Mouse (Mus musculus) adrenal gland, adult 8-10 months (tissue): ENCODE measurements around the gene Nptx1. TPM values are rescaled to one million over a fixed set of nuclear protein-coding genes. Genes with fewer than 3 reads are reported as not detected.

Experiments
- DNase-seq: peaks from one replicate; pipeline ENCODE4 v3.0.0; 2022
- total RNA-seq, 4 experiments: library from RNA; stranded (reverse); gene quantifications; 2 replicates each; pipeline ENCODE4 v1.2.4; 2022

Gene Nptx1
- total RNA-seq, 4 experiments from 2014 or later, result 2.4 to 8.5 (median 5.4) TPM

DNA sequence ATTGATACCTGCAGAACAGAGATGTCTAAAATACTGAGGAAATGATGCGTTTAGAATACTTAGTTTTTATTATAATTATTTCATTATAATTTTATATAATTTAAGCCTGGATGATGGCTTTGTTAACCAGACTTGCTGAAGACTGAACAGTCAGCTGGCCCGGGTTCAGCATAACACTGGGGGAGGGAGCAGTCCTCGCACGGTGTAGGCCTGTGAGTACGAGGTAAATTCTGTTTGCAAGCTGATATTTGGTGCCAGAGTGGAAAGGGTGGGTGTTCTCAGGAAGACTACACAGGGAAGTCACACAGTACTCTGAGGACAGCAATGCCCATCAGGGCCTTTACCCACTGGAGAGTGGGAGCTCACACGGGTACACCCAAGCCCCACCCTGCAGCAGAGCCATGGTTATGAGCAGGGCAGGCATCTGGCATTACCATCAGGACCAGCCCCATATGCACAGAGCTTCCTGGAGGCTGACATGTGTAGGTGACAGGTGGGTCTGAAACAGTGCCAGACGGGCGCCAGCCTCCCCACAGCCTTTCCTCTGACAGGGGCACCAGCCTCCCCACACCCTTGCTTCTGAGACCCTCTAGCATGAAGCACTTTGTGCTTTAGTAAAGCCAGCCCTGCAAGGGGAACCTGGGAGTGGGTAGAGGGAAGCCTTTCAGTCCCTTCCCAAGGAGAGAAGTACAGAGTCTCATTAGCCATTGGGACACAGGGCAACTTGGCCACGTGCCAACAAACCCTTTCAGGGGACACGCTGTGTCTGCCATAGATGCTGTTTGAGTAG lies 3.2 kb upstream of the Nptx1 start:
- no peak for DNase-seq

DNA sequence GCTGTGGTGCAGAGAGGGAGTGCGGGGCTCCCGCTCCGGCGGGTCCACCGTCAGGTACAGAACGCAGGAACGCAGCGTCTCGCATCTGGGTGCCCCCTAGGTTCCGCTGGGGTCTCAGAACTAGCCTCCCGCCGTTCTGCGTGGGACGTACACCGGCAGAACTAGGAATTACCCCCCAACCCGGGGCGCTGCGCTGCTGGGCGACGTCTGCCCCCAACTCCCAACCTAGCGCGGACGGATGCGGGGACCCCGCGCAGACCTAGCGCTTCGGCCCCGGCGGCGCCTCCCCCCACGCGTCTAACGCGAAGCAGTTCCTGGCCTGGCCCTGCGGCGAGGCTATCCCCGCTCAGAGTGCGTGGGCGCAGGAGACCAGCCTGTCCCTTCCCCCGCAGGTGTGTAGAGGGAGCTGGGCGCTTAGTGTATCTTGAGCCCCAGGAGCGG lies 1.8 kb upstream of the Nptx1 start:
- no peak for DNase-seq

DNA sequence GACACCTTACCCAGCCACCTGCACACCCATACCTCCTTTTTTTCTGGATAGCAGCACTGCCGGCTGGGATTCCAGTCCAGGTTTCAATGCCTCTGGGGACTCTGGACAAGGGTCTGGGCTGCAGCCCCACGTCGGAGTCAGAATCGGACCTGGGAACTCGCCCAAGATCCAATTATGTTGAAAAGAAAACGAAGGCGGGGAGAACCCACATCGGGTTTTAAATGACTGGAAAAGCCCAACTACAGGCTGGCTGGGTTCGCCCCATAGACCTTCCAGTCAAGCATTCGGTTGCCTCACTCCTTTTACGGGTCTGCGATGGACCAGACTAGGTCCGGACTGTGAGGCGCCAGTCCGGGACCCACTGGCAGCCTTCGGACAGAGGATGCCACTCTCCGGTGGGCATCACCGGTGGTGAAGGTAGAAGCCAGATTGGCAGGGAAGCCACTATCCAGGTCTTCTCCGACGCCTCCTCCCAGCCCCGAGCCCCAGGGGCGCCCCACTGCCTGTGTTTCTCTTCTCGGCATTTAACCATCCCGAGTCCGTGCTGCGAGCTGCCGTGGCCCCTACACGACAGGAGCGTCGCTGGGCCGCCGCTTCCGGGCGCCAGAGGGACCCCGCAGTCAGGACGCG lies 1.3 kb upstream of the Nptx1 start:
- no peak for DNase-seq

- no peak for DNase-seq
Measured at GRCm38 (mm10) chr11:119547951-119548591, 518 bp upstream of the Nptx1 start.

GRCm38 (mm10) chr11:119546496-119547182 lies 914 bp downstream of the Nptx1 start:
- no peak for DNase-seq

- DNase-seq, result no peak
Measured at GRCm38 (mm10) chr11:119545741-119546495, 1.6 kb downstream of the Nptx1 start.

DNA sequence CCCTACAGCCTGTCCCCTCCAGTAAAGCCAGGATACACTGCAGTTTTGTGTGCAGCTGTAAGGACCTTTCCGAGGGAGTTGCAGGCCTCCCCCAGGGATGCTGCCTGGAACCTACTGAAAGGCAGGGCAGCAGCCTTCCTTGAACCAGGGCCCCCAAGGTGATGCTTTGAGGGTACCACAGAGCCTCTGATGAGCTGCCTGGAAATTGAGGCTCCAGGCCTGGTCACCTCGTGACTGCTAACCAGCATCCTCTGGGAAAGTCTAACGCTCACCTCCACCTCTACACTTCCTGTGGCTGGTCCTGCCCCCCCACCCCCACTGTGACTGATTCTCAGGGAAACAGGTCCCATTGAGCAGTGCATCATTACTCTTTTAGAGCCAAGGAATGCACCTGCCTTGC lies 2.3 kb downstream of the Nptx1 start:
- DNase-seq, result no peak

- no peak for DNase-seq
Measured at GRCm38 (mm10) chr11:119544518-119545105, 2.9 kb downstream of the Nptx1 start.

GRCm38 (mm10) chr11:119543816-119544517 lies 3.6 kb downstream of the Nptx1 start:
- no peak for DNase-seq

DNA sequence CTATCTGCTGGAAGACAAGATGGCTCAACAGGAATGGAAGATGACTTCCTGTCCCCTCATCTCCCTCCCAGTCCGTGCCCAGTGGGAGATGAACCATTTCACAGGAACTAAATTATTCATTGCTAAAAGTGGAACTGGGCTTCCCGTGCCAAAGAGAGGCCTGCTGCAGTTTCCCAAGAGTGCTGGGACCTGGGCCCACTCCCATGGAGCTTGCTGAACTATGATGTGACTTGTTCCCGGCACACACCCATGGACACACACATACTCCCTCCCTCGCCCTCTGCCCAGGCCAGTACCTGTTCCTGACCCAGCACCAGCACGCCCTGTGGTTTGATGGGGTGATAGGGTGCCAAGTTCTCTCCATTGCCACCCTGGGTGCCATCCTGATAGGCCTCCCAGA lies 4.7 kb downstream of the Nptx1 start:
- no peak for DNase-seq

DNA sequence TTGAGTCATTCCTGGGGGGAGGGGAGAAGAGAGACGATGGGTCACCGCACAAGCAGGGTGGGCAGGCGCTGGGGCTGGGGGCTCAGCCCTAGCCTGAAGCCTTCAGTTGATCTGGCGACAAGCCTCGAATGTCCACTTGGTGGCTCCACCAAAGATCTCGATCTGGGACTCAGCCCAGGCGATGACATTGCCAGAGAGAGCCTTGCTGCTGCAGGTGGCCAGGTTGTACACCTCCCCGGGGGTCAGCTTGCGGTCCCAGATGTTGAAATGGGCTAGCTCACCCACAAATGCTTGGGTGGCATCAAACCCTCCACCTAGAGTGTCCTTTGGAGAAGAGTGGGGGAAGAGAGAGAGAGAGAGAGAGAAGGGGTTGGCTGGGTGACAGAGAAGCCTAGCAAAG lies 5.2 kb downstream of the Nptx1 start:
- no peak for DNase-seq

- no peak for DNase-seq
Measured at GRCm38 (mm10) chr11:119541082-119541481, 6.5 kb downstream of the Nptx1 start.

GRCm38 (mm10) chr11:119540560-119540959 lies 7.0 kb downstream of the Nptx1 start:
- no peak for DNase-seq

- DNase-seq, result no peak
Measured at GRCm38 (mm10) chr11:119539944-119540343, 7.6 kb downstream of the Nptx1 start.

DNA sequence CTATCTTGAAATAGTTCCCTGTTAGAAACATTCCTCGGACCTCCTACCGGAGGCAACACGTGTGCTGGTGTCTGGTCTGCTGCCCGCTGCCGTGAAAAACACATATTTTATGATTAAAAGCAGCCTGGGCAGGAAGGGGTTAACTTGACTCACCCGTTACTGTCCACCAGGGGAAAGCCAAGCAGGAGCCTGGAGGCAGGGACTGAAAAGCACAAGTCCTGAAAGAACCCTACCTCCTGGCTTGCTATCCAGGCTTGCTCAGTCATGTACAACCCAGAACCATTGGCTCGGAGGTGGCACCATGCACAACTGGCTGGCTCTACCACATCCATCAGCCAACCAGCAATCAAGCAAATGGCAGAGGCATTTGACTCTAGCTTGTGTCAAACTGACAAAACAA lies 13.8 kb downstream of the Nptx1 start:
- no peak for DNase-seq

GRCm38 (mm10) chr11:119532460-119532859 lies 15.1 kb downstream of the Nptx1 start:
- no peak for DNase-seq

DNA sequence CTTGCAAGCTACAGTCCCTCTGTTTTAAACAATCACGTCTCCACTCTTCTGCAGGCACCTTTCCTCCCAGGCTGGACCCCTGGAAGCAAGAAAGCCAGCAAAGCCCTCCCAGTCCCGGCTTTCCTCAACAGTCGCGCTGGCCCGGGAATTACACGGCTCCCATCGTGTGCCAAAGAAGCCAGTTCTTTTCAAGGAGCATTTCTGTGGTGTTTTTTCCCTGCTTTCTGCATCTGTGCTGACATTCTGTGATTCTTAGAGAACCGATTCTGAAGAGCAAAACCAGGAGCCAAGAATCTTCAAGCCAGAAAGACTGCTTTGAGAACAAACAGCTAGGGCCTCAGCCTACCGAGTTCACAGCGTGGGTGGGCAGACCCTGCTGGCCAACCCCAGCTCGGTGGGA lies 18.6 kb downstream of the Nptx1 start:
- DNase-seq, result no peak

DNA sequence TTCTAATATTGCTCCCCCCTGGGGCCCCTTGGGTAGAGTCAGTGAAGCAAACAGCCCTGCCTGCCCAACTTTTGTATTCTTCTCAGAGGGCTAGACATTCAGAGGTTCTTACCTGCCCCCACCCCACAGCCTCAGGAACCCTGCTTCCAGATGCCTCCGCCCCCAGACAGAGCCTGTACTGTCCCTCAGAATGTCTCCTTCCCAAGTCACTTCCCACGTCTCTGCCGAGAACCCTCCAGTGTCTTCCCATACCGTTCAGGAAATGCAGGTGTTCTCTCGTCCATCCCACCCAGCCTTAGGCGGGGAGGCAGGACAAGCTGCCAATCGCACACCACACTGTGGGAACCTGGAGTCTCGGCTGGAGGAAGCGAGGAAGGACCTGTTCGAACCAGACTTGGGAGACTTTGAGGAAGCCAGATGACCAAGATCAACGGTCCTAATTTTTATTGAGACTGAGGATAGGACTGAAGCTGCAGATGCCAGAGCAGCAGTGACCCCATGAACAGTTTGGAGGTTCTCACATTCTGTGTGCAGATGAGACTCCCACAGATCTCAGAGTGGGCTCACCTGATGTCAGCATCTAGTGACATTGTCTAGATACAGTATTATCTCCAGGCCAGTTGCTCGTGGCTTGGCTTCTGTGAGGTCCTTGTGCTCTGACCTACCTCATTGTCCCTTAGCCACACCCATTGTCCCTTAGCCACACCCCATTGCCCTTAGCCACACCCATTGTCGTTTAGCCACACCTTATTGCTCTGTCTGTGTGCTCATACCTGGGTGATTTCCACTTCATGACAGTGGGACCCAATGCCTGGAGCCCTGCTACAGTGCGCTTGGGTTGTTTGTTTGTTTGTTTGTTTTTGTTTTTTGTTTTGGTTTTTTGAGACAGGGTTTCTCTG lies 21.2 kb downstream of the Nptx1 start:
- DNase-seq, result no peak

DNA sequence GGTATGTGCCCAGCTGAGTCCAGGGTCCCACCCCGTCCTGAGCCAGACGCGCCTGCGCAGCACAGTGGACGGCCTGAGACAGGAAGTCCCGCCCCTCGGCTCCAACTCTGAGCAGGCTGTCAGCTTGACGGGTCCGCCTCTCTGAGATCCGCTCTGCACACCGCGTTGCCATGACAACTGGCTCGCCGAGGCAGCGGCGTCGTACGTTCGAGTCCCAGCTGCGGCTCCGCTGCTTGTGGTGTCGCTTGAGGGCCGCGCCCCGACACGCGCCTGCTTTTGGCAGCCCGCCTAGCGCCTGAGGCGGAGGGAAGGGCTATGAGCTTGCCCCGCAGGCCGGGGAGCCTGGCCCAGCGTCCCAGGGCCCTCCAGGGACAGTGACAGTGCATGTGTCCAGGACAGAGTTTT lies 23.0 kb downstream of the Nptx1 start:
- DNase-seq, result peak; percentile 88

DNA sequence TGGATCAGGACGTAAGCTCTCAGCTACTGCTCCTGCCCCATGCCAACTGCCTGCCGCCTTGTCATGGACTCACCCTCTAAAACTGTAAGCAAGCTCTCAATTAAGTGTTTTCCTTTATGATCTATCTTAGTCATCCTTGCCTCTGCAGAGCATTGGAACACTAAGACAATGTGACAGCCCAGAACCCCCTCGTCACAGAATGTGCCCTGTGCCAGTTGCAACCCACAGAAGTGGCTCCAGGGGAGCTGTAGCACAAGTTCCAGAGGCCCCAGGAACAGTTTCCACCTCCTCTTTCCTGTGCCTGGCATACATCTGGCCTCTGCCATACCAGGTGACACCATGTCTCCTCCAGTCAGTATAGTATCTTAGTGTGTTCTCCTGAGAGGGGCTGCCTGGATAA lies 24.2 kb downstream of the Nptx1 start:
- DNase-seq, result no peak
